Mouse (Mus musculus) mouse embryonic stem cell (cell line): ENCODE measurements around the gene Vmn1r48.
"Not testable (repeated sequence)": the region's sequence is repeated elsewhere in the genome, so short reads cannot be mapped to it uniquely, and the experiment has no call there.

Experiments
- in situ Hi-C, 2 experiments: fragments of 300-500 bp; cut with MboI; formaldehyde crosslinking; loops; 1 replicate in 1 of 2; 3 replicates in 1 of 2; pipeline ENCODE4 v1.14.3; 2019 to 2020; ENCODE audit warnings: low sequenced_read_pairs in 2 of 2, low pct_unique_long_range_greater_than_20kb in 1 of 2, mixed read lengths in 1 of 2; ENCODE audit not compliant: unreplicated experiment in 1 of 2

Vmn1r48 gene

DNA sequence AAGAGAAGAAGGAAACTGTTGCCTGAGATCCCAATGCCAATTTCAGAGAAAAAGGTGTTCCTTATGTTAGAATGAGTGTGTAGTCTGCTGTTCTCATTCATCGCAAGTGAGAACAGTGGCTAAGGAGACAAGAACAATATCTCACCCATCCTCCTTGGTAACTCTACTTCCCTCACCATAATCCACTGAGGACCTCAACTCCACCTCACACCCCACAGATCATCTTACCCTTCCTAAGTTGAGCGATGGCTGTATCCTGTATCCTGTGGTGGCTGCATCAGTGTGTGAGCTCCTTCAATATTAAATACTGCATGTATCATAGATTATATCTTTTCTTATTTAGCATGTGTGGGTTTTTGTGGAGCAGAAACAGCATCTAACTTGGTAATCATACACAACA lies at the start of gene Vmn1r48:
TSS of gene Vmn1r48 (minus strand) at position 101 of the 400 bp plus-strand sequence.
- in situ Hi-C loops, result not testable (repeated sequence)

DNA sequence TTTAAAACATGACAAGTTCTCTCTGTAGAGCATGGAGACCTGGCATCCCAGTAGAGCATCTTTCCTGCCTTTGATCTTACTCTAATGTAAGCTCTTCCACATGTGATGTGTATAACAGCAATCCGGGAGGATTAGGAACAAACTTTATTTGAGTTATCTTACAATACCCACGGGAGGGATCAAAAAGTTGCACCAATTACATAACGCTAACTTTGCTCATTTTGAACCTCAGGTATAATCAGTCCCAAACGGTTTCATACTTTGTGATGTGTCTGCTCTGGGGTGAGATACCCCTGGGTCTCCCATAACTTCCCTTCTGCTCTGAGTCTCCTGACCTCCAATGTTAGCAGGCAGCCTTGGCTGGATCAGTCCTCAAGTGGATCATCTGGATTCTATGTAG lies 41.8 kb upstream of the Vmn1r48 start, which contains the start of gene Vmn1r49:
TSS of gene Vmn1r49 (minus strand) at position 101 of the 400 bp plus-strand sequence.
- in situ Hi-C loops, result no loop called here

DNA sequence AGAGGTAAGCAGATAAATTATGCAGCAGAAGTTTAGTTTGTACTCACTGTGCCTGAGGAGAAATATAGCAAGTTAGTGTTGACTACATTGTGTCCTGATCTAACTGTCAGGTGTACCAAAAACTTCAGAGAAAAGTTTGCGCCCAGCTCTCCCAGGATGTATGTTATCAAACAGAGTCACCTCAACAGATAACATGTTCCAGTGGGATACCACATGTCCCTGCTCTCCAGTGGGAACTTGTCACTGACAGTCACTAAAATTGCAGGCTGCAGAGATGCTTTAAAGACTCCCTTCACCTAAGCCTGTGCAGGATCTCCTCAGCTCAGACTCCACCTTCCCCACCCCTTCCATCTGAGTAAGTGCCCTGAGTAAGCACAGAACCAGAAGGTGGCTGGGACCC lies 20.8 kb downstream of the Vmn1r48 start, which contains the start of gene Vmn1r47:
TSS of gene Vmn1r47 (plus strand) at position 301 of the 400 bp plus-strand sequence.
- in situ Hi-C loops, result not testable (repeated sequence)

DNA sequence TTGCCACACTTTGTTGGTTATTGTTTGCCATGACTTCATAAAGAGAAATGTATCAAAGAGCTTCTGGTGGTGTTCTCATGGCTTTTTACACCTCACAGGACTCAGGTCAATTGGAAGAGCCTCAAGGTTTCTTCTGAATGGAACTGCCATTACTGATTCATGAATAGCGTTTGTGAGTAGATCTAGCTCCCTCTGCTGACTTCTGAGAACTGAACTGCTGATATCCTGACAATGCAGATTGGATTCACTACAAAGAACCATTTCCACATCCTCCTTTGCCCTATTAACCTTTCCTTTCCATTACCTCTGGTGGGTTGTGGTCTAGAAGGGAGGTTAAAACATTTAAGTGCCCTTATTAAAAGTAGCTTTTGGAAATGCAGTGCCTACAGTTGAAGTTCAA lies 50.7 kb downstream of the Vmn1r48 start:
- in situ Hi-C loops, result no loop called here
